Mouse (Mus musculus): Measurements from ENCODE around the gene Poln. TPM values are rescaled to one million over a fixed set of nuclear protein-coding genes. Genes with fewer than 3 reads are reported as not detected.

The Poln gene
- total and polyA plus RNA-seq, 3 experiments = 4.3 to 7.0 (median 7.0) TPM

DNA sequence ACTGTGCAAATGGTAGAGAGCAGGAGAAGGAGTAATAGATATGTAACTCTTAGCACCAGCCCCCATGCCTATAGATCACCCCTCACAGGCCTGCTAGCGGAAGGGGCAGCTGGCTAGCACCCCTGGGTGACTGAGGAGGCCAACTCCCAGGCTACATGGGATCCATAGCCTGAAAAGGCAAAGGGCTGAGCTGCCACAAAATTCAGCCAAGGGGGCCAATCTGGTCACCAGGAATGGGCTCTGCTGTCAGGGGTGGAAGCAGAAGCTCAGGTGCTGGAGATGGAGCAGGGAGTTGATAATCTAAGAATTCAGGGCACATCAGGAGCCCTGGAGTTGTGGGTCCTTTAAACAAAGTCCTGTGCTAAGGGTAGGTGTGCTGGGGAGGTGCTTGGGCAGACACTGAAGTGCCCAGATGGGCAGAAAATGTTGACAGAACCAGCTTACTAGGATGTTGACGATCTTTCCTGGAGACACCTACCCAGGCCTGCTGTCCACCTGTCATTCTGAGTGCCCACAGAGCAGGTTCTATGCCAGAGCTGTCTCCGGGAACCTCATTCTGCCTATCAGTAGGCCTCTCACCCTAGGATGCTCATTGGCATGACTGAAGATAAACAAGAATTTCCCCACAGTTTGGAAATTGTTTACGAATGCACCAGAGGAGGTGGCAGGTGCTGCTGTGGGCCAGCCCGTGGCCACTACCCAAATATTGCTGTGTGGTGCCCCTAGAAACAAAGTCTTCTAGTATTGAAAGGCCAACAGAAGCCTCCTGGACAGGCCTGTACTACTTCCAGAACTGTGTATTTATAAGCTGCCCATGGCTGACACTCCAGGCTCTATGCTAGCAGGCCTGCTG lies 5.5 kb upstream of the Poln start:
- Histone ChIP-seq H3K4me3 (no peak overlapping the region), H3K27me3 (ENCODE audit: control insufficient read depth, insufficient read depth, low read length) (no peaks in the 10 kb centered on the region), H3K79me2 (replicated peaks; ENCODE audit: control insufficient read depth, insufficient read depth, low read length) (no peaks in the 10 kb centered on the region), H3K4me1 (ENCODE audit: control insufficient read depth, insufficient read depth, low read length) (peaks cover 2% of the 10 kb centered on the region; the same call in 1 of the 2 replicates), H3K36me3 (ENCODE audit: control insufficient read depth, insufficient read depth, low read length) (peaks cover 4% of the 10 kb centered on the region), H3K27ac (no peak overlapping the region), H3K9ac (ENCODE audit: low read depth, low read length) (no peak overlapping the region)
- peak in 1 of 2 experiments; percentile 1 for DNase-seq
- TF ChIP-seq POLR2A (IDR thresholded peaks at IDR 0.05; ENCODE audit: insufficient read depth, low read depth, low read length) = 0 out of 2 replicates have a peak, but pooled peaks have one; percentile 14
- TF ChIP-seq EP300 (IDR thresholded peaks at IDR 0.05; ENCODE audit: insufficient read depth, low read depth, low read length) = no peak
- WGBS = 77% methylated on average over 5 of the region's 5 CpGs
- intact Hi-C loops (cut with DNase I) = no loop called here

DNA sequence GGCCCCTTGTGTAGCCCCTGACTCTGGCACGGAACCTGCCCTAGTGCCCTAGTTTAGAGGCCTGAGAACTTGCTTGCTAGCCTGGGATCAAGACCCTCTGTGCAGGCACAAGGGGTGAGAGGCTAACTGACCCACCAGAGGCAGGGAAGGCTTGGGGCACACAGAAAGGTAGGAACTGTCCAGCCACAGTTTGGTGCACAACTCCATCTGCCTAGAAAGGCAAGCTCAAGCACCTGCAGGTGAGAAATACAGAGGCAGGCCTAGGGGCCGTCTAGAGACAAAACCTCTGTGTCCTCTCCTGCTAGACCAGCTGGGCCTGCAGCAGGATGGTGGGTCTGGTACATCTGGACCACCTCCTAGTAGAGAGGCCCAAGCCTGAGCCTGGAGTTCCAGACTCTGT lies 4.8 kb upstream of the Poln start:
- WGBS = 88% methylated on average over 2 of the region's 2 CpGs
- Histone ChIP-seq H3K27me3 (ENCODE audit: control insufficient read depth, insufficient read depth, low read length) (no peaks in the 10 kb centered on the region), H3K27ac (no peak overlapping the region), H3K79me2 (replicated peaks; ENCODE audit: control insufficient read depth, insufficient read depth, low read length) (no peaks in the 10 kb centered on the region), H3K36me3 (ENCODE audit: control insufficient read depth, insufficient read depth, low read length) (peaks cover 4% of the 10 kb centered on the region), H3K9ac (ENCODE audit: low read depth, low read length) (no peak overlapping the region), H3K4me3 (no peak overlapping the region), H3K4me1 (ENCODE audit: control insufficient read depth, insufficient read depth, low read length) (peaks cover 3% of the 10 kb centered on the region; the same call in 1 of the 2 replicates)
- intact Hi-C loops (cut with DNase I) = no loop called here
- no peak for TF ChIP-seq POLR2A (IDR thresholded peaks at IDR 0.05; ENCODE audit: insufficient read depth, low read depth, low read length)
- no peak for TF ChIP-seq EP300 (IDR thresholded peaks at IDR 0.05; ENCODE audit: insufficient read depth, low read depth, low read length)
- no peak for TF ChIP-seq CTCF (IDR thresholded peaks at IDR 0.05)
- no peak for DNase-seq

DNA sequence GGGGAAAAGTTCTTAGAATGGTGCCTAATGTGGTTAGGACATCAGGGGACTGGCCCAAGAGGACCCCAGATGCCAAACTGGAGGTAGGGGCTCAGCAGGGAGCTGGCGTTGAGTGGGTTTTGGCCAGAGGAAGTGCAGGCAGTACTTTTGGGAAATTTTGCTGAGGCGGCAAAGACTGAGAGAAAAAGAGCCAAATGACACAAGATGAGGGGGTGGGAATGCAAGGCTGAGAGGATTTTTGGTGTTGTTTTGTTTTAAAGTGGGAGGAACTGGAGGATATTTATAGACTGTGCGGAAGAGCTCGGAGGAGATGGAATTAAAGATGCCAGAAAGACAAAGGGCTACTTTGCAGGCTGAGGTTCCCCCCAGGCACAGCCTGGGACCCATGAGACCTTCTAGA lies 1.5 kb upstream of the Poln start:
- TF ChIP-seq POLR2A (IDR thresholded peaks at IDR 0.05; ENCODE audit: insufficient read depth, low read depth, low read length) (0 out of 2 replicates have a peak, but pooled peaks have one; percentile 9), CTCF (IDR thresholded peaks at IDR 0.05) (no peak)
- Histone ChIP-seq H3K36me3 (ENCODE audit: control insufficient read depth, insufficient read depth, low read length) (peaks cover 7% of the 10 kb centered on the region), H3K27me3 (ENCODE audit: control insufficient read depth, insufficient read depth, low read length) (no peaks in the 10 kb centered on the region), H3K4me1 (ENCODE audit: control insufficient read depth, insufficient read depth, low read length) (peaks cover 5% of the 10 kb centered on the region; the same call in 1 of the 2 replicates), H3K27ac (peak overlapping the region; percentile 86), H3K79me2 (replicated peaks; ENCODE audit: control insufficient read depth, insufficient read depth, low read length) (no peaks in the 10 kb centered on the region), H3K4me3 (no peak overlapping the region), H3K9ac (ENCODE audit: low read depth, low read length) (no peak overlapping the region)
- 26% methylated on average over 4 of the region's 4 CpGs for WGBS
- intact Hi-C loops (cut with DNase I) = loop anchor here (1.0 kb wide), 1 partner anchor 12 kb away; no protein-coding TSS in a partner anchor
- no peak for DNase-seq

DNA sequence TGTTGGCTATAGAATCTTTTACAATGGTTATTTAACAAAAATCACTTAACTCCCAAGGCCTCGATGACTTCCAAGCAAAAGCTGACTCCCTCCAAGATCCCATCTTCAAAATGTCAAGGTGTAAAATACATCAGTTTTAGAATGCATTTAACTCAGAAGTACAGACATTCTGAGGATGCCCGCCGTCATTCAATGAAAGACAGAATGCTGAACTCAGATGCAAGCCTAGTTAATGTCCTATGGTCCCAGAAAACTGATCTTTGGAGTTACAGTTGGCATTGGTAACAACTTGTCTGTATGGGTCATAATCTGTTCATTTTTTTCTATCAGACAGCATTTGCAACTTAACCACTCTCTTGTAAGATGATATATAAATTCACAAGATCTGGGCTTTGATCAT lies 706 bp upstream of the Poln start:
- intact Hi-C loops (cut with DNase I) = loop anchor here (1.0 to 5.0 kb wide), 2 partner anchors 12 to 197 kb away; partner anchors contain the start of gene Fam193a
- Histone ChIP-seq H3K27ac (peak overlapping the region; percentile 86), H3K36me3 (ENCODE audit: control insufficient read depth, insufficient read depth, low read length) (peaks cover 9% of the 10 kb centered on the region), H3K4me3 (peak overlapping the region; percentile 91), H3K4me1 (ENCODE audit: control insufficient read depth, insufficient read depth, low read length) (peaks cover 5% of the 10 kb centered on the region; the same call in 1 of the 2 replicates), H3K27me3 (ENCODE audit: control insufficient read depth, insufficient read depth, low read length) (no peaks in the 10 kb centered on the region), H3K79me2 (replicated peaks; ENCODE audit: control insufficient read depth, insufficient read depth, low read length) (no peaks in the 10 kb centered on the region), H3K9ac (ENCODE audit: low read depth, low read length) (peak overlapping the region; percentile 80)
- DNase-seq = no peak
- WGBS = 80% methylated on average over 3 of the region's 3 CpGs
- no peak for TF ChIP-seq CTCF (IDR thresholded peaks at IDR 0.05)
- TF ChIP-seq POLR2A (IDR thresholded peaks at IDR 0.05; ENCODE audit: insufficient read depth, low read depth, low read length) = no peak
- TF ChIP-seq EP300 (IDR thresholded peaks at IDR 0.05; ENCODE audit: insufficient read depth, low read depth, low read length) = no peak

DNA sequence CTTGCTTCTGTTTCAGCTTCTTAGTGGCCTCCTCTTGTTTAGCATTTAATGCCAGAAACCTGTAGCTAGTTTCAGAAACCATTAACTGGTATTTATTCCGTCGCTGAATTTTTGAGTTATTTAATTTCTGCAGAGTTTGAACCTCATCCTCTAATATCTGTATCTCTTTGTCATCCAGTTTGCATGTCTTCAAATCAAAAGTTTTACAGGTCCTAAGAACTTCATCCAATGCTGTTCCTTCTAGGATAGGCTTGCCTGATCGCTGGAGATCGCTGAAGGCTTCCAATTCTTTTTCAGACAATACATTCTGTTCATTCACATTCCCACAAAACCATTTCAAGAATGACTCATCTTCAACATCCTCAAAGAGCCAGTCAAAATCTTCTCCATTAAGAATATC lies 1.4 kb downstream of the Poln start:
- Histone ChIP-seq H3K36me3 (ENCODE audit: control insufficient read depth, insufficient read depth, low read length) (peaks cover 9% of the 10 kb centered on the region), H3K27ac (no peak overlapping the region), H3K4me3 (no peak overlapping the region), H3K9ac (ENCODE audit: low read depth, low read length) (no peak overlapping the region), H3K27me3 (ENCODE audit: control insufficient read depth, insufficient read depth, low read length) (no peaks in the 10 kb centered on the region), H3K4me1 (ENCODE audit: control insufficient read depth, insufficient read depth, low read length) (peaks cover 5% of the 10 kb centered on the region; the same call in 1 of the 2 replicates), H3K79me2 (replicated peaks; ENCODE audit: control insufficient read depth, insufficient read depth, low read length) (no peaks in the 10 kb centered on the region)
- no peak for DNase-seq
- intact Hi-C loops (cut with DNase I) = loop anchor here (5.0 kb wide), 1 partner anchor 199 kb away; the partner anchor contains the start of gene Fam193a
- no peak for TF ChIP-seq CTCF (IDR thresholded peaks at IDR 0.05)
- TF ChIP-seq POLR2A (IDR thresholded peaks at IDR 0.05; ENCODE audit: insufficient read depth, low read depth, low read length) = no peak
- TF ChIP-seq EP300 (IDR thresholded peaks at IDR 0.05; ENCODE audit: insufficient read depth, low read depth, low read length) = no peak
- 71% methylated on average over 4 of the region's 4 CpGs for WGBS

DNA sequence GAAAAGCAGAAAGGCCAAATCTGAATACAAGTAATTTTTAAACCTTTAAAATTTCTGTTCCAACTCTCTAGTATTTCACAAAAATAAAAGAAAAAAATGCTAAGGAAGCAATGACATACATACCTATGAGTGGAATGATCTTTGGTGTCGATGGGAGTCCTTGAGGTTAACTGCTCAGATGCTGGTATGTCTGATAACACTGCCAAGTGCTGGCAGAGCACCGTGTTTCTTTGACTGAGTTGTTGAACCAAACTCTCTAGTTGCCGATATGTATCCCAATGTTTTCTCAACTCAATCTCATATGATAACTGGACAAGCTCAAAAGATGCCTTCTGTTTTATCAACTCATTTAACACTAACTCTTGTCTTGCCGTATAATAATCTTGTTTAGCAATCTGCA lies 3.5 kb downstream of the Poln start:
- TF ChIP-seq EP300 (IDR thresholded peaks at IDR 0.05; ENCODE audit: insufficient read depth, low read depth, low read length) = no peak
- TF ChIP-seq POLR2A (IDR thresholded peaks at IDR 0.05; ENCODE audit: insufficient read depth, low read depth, low read length) = no peak
- no peak for TF ChIP-seq CTCF (IDR thresholded peaks at IDR 0.05)
- 35% methylated on average over 4 of the region's 4 CpGs for WGBS
- Histone ChIP-seq H3K4me1 (ENCODE audit: control insufficient read depth, insufficient read depth, low read length) (peaks cover 5% of the 10 kb centered on the region; the same call in 1 of the 2 replicates), H3K27ac (no peak overlapping the region), H3K79me2 (replicated peaks; ENCODE audit: control insufficient read depth, insufficient read depth, low read length) (no peaks in the 10 kb centered on the region), H3K9ac (ENCODE audit: low read depth, low read length) (no peak overlapping the region), H3K36me3 (ENCODE audit: control insufficient read depth, insufficient read depth, low read length) (peaks cover 5% of the 10 kb centered on the region), H3K4me3 (no peak overlapping the region), H3K27me3 (ENCODE audit: control insufficient read depth, insufficient read depth, low read length) (no peaks in the 10 kb centered on the region)
- intact Hi-C loops (cut with DNase I) = loop anchor here (5.0 kb wide), 1 partner anchor 202 kb away; the partner anchor contains the start of gene Fam193a
- no peak for DNase-seq
